Mouse (Mus musculus) brain, embryonic 14.5 days (tissue): Measurements from ENCODE around the gene Igfbpl1.

Source experiments
- CTCF ChIP-seq: fragments of 200-500 bp; IDR thresholded peaks from 2 replicates; pipeline ENCODE4 v1.5.1; 2012; ENCODE audit warnings: inconsistent platforms, mild to moderate bottlenecking, moderate library complexity, borderline replicate concordance; ENCODE audit not compliant: insufficient read depth, insufficient read length; ENCODE audit errors: extremely low read depth
- POLR2A ChIP-seq: fragments of 200-500 bp; IDR thresholded peaks from 2 replicates; pipeline ENCODE4 v1.6.1; 2012; ENCODE audit warnings: mild to moderate bottlenecking, inconsistent platforms, borderline replicate concordance; ENCODE audit not compliant: poor library complexity, insufficient read depth, insufficient read length, severe bottlenecking; ENCODE audit errors: extremely low read depth

DNA sequence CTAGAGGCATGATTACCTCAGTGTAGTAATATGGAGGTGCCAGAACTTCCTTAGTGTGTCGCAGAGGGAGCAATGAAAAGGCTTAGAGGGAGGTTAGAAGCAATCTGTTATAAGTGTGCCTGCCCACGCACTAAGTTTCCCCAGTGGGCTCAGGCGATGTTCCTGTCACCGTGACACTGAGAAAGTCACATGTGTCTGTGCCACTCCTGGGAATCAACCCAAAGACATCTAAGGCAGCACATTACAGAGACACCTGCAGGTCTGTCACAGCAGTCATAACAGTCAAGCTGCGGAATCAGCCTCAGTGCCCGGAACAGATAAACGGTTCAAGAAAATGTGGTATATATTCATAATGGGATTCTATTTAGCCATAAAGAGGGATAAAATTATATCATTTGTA, 5.3 kb upstream of the Igfbpl1 start:
- TF ChIP-seq POLR2A (no peak), CTCF (no peak)
